Mouse (Mus musculus): ENCODE results near the gene Sntg2. TPM values are rescaled to one million over a fixed set of nuclear protein-coding genes. Genes with fewer than 3 reads are reported as not detected.

Gene Sntg2
- total RNA-seq (2014; rRNA removed) (5.3 and 6.1 TPM in 2 replicates), polyA plus RNA-seq (2015; fragmentation: Nextera tagmentation; extraction: Ambion mirVana) (3.9 and 4.1 TPM in 2 replicates)

GRCm38 (mm10) chr12:30372933-30373501 is at the start of gene Sntg2:
Gene Sntg2, minus strand, starts transcription at chr12:30373375.
- Histone ChIP-seq H3K9me3 (ENCODE audit: low read length) (no peaks in the 10 kb centered on the region), H3K27ac (peak within 1 kb of the TSS; percentile 22; the same call in 1 of the 2 replicates), H3K27me3 (ENCODE audit: insufficient read depth, low read length) (no peaks in the 10 kb centered on the region), H3K4me2 (ENCODE audit: low read depth, low read length) (peak within 1 kb of the TSS; percentile 89), H3K4me3 (ENCODE audit: low read length) (peak within 1 kb of the TSS; percentile 56), H3K4me1 (ENCODE audit: insufficient read depth, low read length) (peaks cover 14% of the 10 kb centered on the region; the same call in 1 of the 2 replicates), H3K36me3 (ENCODE audit: insufficient read depth, low read length) (no peaks in the 10 kb centered on the region), H3K9ac (replicated peaks; ENCODE audit: low read length) (peak within 1 kb of the TSS; percentile 61)
- peak; percentile 85 for DNase-seq (ENCODE audit: low spot score)
- 1% methylated on average over 39 of the region's 39 CpGs for WGBS
- peak; percentile 97 for ATAC-seq
- no peak for TF ChIP-seq CTCF (IDR thresholded peaks at IDR 0.05; ENCODE audit: low read depth)

- Histone ChIP-seq H3K9ac (replicated peaks; ENCODE audit: low read length) (no peak overlapping the region), H3K4me1 (ENCODE audit: insufficient read depth, low read length) (no peaks in the 10 kb centered on the region), H3K9me3 (ENCODE audit: low read length) (no peaks in the 10 kb centered on the region), H3K4me2 (ENCODE audit: low read depth, low read length) (no peak overlapping the region), H3K27me3 (ENCODE audit: insufficient read depth, low read length) (no peaks in the 10 kb centered on the region), H3K4me3 (ENCODE audit: low read length) (no peak overlapping the region), H3K27ac (no peak overlapping the region), H3K36me3 (ENCODE audit: insufficient read depth, low read length) (no peaks in the 10 kb centered on the region)
- 92% methylated on average over 8 of the region's 8 CpGs for WGBS
- ATAC-seq (no peak), DNase-seq (ENCODE audit: low spot score) (no peak)
- no peak for TF ChIP-seq CTCF (IDR thresholded peaks at IDR 0.05; ENCODE audit: low read depth)
Measured at GRCm38 (mm10) chr12:30416547-30416946, 43.4 kb upstream of the Sntg2 start.

- no peak for TF ChIP-seq CTCF (IDR thresholded peaks at IDR 0.05; ENCODE audit: low read depth)
- H3K9ac ChIP-seq (replicated peaks; ENCODE audit: low read length), result no peak overlapping the region
- DNase-seq (ENCODE audit: low spot score) (peak; percentile 4), ATAC-seq (0 out of 2 replicates have a peak, but pooled peaks have one; percentile 51)
- WGBS, result 65% methylated on average over 6 of the region's 6 CpGs
- H3K4me3 ChIP-seq (ENCODE audit: low read length), result no peak overlapping the region
- H3K9me3 ChIP-seq (ENCODE audit: low read length), result no peaks in the 10 kb centered on the region
- H3K4me1 ChIP-seq (ENCODE audit: insufficient read depth, low read length), result no peaks in the 10 kb centered on the region
- H3K27ac ChIP-seq, result no peak overlapping the region
- no peaks in the 10 kb centered on the region for H3K27me3 ChIP-seq (ENCODE audit: insufficient read depth, low read length)
- H3K36me3 ChIP-seq (ENCODE audit: insufficient read depth, low read length), result no peaks in the 10 kb centered on the region
- no peak overlapping the region for H3K4me2 ChIP-seq (ENCODE audit: low read depth, low read length)
Measured at GRCm38 (mm10) chr12:30415981-30416380, 42.8 kb upstream of the Sntg2 start.

GRCm38 (mm10) chr12:30402651-30403050 is 29.5 kb upstream of the Sntg2 start:
- DNase-seq (ENCODE audit: low spot score), result no peak
- Histone ChIP-seq H3K27ac (no peak overlapping the region), H3K9me3 (ENCODE audit: low read length) (no peaks in the 10 kb centered on the region), H3K9ac (replicated peaks; ENCODE audit: low read length) (no peak overlapping the region), H3K27me3 (ENCODE audit: insufficient read depth, low read length) (no peaks in the 10 kb centered on the region), H3K36me3 (ENCODE audit: insufficient read depth, low read length) (no peaks in the 10 kb centered on the region), H3K4me2 (ENCODE audit: low read depth, low read length) (no peak overlapping the region), H3K4me3 (ENCODE audit: low read length) (no peak overlapping the region), H3K4me1 (ENCODE audit: insufficient read depth, low read length) (no peaks in the 10 kb centered on the region)
- no peak for TF ChIP-seq CTCF (IDR thresholded peaks at IDR 0.05; ENCODE audit: low read depth)
- no peak for ATAC-seq

GRCm38 (mm10) chr12:30400531-30400930 is 27.4 kb upstream of the Sntg2 start:
- no peak for DNase-seq (ENCODE audit: low spot score)
- H3K4me2 ChIP-seq (ENCODE audit: low read depth, low read length), result no peak overlapping the region
- no peaks in the 10 kb centered on the region for H3K4me1 ChIP-seq (ENCODE audit: insufficient read depth, low read length)
- H3K27ac ChIP-seq, result no peak overlapping the region
- H3K27me3 ChIP-seq (ENCODE audit: insufficient read depth, low read length), result no peaks in the 10 kb centered on the region
- H3K9me3 ChIP-seq (ENCODE audit: low read length), result no peaks in the 10 kb centered on the region
- WGBS, result 69% methylated on average over 2 of the region's 2 CpGs
- ATAC-seq, result no peak
- no peaks in the 10 kb centered on the region for H3K36me3 ChIP-seq (ENCODE audit: insufficient read depth, low read length)
- no peak overlapping the region for H3K4me3 ChIP-seq (ENCODE audit: low read length)
- no peak overlapping the region for H3K9ac ChIP-seq (replicated peaks; ENCODE audit: low read length)
- no peak for TF ChIP-seq CTCF (IDR thresholded peaks at IDR 0.05; ENCODE audit: low read depth)

GRCm38 (mm10) chr12:30400114-30400513 is 26.9 kb upstream of the Sntg2 start:
- TF ChIP-seq CTCF (IDR thresholded peaks at IDR 0.05; ENCODE audit: low read depth), result no peak
- H3K27ac ChIP-seq, result no peak overlapping the region
- 56% methylated on average over 2 of the region's 2 CpGs for WGBS
- peak; percentile 79; the same call in 1 of the 2 replicates for ATAC-seq
- H3K9ac ChIP-seq (replicated peaks; ENCODE audit: low read length), result no peak overlapping the region
- no peaks in the 10 kb centered on the region for H3K9me3 ChIP-seq (ENCODE audit: low read length)
- no peaks in the 10 kb centered on the region for H3K4me1 ChIP-seq (ENCODE audit: insufficient read depth, low read length)
- no peaks in the 10 kb centered on the region for H3K36me3 ChIP-seq (ENCODE audit: insufficient read depth, low read length)
- H3K4me3 ChIP-seq (ENCODE audit: low read length), result no peak overlapping the region
- H3K27me3 ChIP-seq (ENCODE audit: insufficient read depth, low read length), result no peaks in the 10 kb centered on the region
- H3K4me2 ChIP-seq (ENCODE audit: low read depth, low read length), result no peak overlapping the region
- peak; percentile 50 for DNase-seq (ENCODE audit: low spot score)

GRCm38 (mm10) chr12:30372293-30372692 is 882 bp downstream of the Sntg2 start:
- ATAC-seq, result no peak

More at GRCm38 (mm10) chr12:30372293-30372692, 882 bp downstream of the Sntg2 start:
- H3K4me1 ChIP-seq (ENCODE audit: insufficient read depth, low read length), result peaks cover 14% of the 10 kb centered on the region; the same call in 1 of the 2 replicates
- 33% methylated on average over 5 of the region's 5 CpGs for WGBS
- H3K9me3 ChIP-seq (ENCODE audit: low read length), result no peaks in the 10 kb centered on the region
- H3K27me3 ChIP-seq (ENCODE audit: insufficient read depth, low read length), result no peaks in the 10 kb centered on the region
- no peak for TF ChIP-seq CTCF (IDR thresholded peaks at IDR 0.05; ENCODE audit: low read depth)
- peak overlapping the region; percentile 89 for H3K4me2 ChIP-seq (ENCODE audit: low read depth, low read length)
- H3K9ac ChIP-seq (replicated peaks; ENCODE audit: low read length), result peak overlapping the region; percentile 61
- peak overlapping the region; percentile 56 for H3K4me3 ChIP-seq (ENCODE audit: low read length)
- DNase-seq (ENCODE audit: low spot score), result no peak
- no peak overlapping the region for H3K27ac ChIP-seq
- no peaks in the 10 kb centered on the region for H3K36me3 ChIP-seq (ENCODE audit: insufficient read depth, low read length)

Measured in hindbrain, postnatal 0 days (tissue).